Mouse (Mus musculus) left cerebral cortex, postnatal 14 days (tissue): ENCODE measurements around the gene Cdc42. TPM values are rescaled to one million over a fixed set of nuclear protein-coding genes. Genes with fewer than 3 reads are reported as not detected.

ENCODE experiments used
- DNase-seq, 2 experiments: peaks; one replicate each; pipeline ENCODE4 v3.0.0; 2021 to 2022; ENCODE audit warnings: low spot score in 2 of 2, mixed read lengths in 1 of 2
- intact Hi-C: fragments of 180-260 bp; cut with DNase I; formaldehyde crosslinking; loops from one replicate; pipeline ENCODE4 v1.15.1; 2025
- total RNA-seq, 2 experiments: library from RNA; stranded (reverse); gene quantifications; 2 replicates each; pipeline ENCODE4 v1.2.3; 2021

Gene Cdc42
- total RNA-seq, 2 experiments from 2014 or later: 412 to 432 TPM

DNA sequence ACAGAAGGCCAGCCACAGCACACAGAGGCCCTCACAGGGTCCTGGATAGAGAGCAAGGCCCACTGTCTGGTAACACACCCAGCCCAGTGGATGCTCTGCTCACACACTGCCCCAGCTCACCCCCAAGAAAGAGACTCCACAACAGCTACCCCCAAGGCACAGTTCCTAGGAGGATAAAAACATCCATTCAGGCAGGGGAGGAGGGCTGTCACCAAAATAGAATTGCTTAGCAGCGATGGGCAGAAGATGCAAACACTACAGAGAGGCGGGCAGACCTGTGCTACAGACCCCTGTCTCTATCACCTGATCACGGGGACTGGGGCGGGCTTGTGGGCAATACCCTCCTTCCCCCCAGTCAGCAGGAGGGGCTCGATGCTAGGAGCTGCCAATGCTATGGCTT is 63.0 kb downstream of the Cdc42 start:
- DNase-seq: peak in 1 of 2 experiments; percentile 67
- intact Hi-C loops: no loop called here

DNA sequence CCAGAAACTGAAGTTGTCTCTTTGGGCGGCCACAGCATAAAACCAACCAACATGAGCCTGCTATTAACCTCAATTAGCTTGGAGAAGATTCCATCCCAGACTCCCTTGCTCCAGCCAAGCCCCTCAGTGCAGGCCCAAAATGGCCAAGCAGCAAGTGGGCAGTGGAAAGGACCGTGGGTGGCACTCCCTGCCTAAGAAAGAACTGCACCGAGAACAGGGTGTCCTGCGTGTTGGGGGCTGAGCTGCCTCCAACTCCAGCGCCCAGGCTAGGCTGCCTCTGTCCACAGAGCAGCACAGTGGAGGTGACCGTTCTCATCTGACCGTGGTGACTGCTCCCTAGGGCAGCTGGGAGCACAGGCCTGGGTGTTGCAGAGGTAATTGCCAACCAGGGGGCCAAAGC is 63.5 kb downstream of the Cdc42 start:
- intact Hi-C loops: no loop called here
- DNase-seq: no peak

GRCm38 (mm10) chr4:137292625-137293024 is 64.9 kb downstream of the Cdc42 start:
- DNase-seq: no peak
- intact Hi-C loops: no loop called here

- intact Hi-C loops: no loop called here
- no peak for DNase-seq
These were observed 67.3 kb downstream of the Cdc42 start for GRCm38 (mm10) chr4:137290250-137290649.

DNA sequence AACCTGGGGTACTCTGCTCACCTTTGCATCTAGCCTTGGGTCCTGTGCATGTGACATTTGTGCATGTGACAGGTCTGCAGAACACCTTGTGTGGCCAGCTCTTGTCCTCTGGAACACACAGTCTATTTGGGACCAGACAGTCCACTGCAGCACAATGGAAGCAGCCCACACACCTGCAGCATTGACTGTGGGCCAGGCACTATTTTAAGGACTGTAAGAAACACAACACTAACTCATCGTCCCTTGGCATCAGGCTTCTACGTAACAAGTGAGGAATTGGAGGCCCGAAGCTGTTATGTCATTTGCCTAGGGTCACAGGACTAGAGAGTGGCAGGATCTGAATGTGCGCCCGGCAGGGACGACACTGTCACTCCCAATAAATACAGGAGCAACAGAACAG is 67.8 kb downstream of the Cdc42 start:
- intact Hi-C loops: no loop called here
- no peak for DNase-seq

DNA sequence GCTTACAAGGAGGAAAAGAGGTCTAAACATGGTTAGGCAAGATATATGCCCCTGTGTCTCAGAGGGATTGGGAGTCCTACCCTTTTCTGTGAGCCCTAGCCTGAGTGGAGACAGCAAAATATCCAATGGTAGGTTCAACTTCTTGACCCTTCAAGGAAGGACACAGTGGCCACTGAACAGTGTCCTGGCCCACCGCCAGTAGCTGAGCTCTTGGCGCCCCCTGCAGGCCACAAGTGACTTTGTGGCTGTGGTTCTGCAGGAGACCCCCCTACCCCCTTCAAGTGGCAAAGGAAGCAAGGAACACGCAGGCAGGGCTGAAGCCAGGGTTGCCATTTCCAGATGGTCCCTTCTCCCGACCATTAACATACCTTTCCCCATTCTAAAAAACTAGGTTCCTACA is 69.7 kb downstream of the Cdc42 start:
- intact Hi-C loops: loop anchor here (1.0 kb wide), 2 partner anchors 124 to 212 kb away; no protein-coding TSS in a partner anchor

GRCm38 (mm10) chr4:137287206-137287605 is 70.3 kb downstream of the Cdc42 start:
- intact Hi-C loops: loop anchor here (1.0 kb wide), 1 partner anchor 211 kb away; no protein-coding TSS in a partner anchor
- DNase-seq: no peak

More for the DNA sequence above, 69.7 kb downstream of the Cdc42 start:
- DNase-seq: peak in 1 of 2 experiments; percentile 61

- intact Hi-C loops: no loop called here
- no peak for DNase-seq
These were observed 70.9 kb downstream of the Cdc42 start for GRCm38 (mm10) chr4:137286662-137286953.

- intact Hi-C loops: no loop called here
- DNase-seq: no peak
These were observed 71.5 kb downstream of the Cdc42 start for GRCm38 (mm10) chr4:137285876-137286661.

DNA sequence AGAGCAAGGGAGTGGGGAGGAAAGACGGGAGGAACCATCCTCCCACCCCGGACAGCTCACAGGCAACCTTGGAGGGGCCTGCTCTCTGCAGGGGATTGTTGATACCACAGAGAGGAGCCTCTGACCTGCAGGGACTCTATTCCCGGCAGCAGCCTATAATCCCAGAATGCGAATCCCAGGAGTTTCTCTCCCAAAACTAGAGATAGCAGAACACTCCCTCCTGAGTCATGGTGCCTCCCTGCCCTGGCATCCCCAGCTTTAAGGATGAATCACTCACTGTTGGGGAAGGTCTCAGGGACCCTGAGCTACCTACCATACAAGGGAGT is 74.2 kb downstream of the Cdc42 start:
- intact Hi-C loops: no loop called here
- no peak for DNase-seq

- DNase-seq: no peak
- intact Hi-C loops: no loop called here
These were observed 74.7 kb downstream of the Cdc42 start for GRCm38 (mm10) chr4:137282584-137283406.

- intact Hi-C loops: no loop called here
These were observed 75.4 kb downstream of the Cdc42 start for GRCm38 (mm10) chr4:137282122-137282521.

GRCm38 (mm10) chr4:137281273-137281672 is 76.2 kb downstream of the Cdc42 start:
- DNase-seq: no peak
- intact Hi-C loops: no loop called here

More at GRCm38 (mm10) chr4:137282122-137282521, 75.4 kb downstream of the Cdc42 start:
- DNase-seq: no peak

GRCm38 (mm10) chr4:137279346-137279745 is 78.2 kb downstream of the Cdc42 start:
- intact Hi-C loops: no loop called here
- no peak for DNase-seq

DNA sequence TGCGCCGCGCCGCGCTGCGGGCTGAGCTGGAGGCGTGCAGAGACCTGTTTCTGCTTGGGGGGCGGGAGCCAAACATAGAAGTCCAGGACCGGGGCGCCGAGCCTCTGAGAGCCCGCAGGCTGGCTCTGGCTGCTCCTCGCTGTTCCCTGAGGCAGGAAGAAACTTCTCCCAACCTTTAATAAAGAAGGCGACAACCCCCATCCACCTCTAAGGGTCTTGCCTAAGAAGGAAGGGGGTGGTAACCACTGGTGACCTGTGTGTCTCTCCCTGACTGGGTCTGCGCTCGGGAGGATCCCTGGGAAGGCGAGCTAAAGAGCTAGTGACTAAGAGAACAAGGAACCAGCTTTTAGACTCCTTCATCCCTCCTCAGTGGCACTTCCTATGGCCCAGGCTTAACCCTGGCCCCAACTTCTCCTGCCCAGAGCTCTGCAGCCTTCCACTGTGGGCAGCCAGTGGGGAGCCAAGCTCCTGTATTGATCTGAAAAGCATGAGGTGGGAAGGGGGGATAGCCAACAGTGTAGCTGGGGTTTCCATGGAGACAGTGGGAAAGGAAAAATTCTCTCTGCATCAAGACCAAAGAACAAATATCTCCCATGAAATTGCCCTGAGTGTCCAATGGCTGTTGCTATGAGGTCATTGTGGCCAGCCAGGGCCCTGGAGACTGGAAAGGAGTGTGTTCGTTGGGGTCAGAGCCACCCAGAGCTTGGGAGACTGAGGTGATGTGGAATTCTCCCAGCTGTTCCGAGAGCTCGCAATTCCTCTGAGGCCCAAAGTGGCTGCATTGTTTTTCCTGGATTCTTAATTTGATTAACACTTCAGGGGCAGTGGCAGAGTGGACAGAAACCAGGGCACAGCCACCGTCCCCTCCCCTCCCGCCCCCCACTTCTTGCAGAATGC is 79.1 kb downstream of the Cdc42 start:
- intact Hi-C loops: no loop called here
- DNase-seq: no peak

DNA sequence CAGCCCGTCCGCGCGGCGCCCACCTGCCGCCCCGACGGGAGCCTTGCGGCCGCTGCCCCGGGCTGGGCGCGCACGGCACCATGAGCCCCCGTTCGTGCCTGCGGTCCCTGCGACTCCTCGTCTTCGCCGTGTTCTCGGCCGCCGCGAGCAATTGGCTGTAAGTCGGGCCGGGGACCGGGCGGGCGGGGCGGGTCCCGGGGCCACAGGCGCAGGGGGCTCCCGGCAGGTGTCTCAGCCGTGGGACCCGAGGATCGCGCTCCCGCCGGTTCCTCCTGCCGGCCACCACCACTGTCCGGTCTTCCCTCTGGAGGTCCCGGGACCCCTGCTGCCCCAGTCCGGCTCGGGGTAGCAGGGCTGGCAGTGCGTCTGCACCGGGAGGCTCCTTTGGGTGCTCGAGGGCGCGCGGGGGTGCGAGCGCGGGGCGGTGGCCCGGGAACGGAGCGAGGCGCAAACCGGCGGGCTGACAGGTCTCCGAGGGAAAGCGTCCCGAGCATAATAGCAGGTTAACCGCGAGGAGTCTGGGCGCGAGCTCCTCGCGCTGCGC is 79.8 kb downstream of the Cdc42 start:
- no peak for DNase-seq
- intact Hi-C loops: no loop called here

- intact Hi-C loops: no loop called here
- DNase-seq: no peak
These were observed 80.4 kb downstream of the Cdc42 start, which contains the start of gene Wnt4 for GRCm38 (mm10) chr4:137277166-137277513. TSS of gene Wnt4 (plus strand) at chr4:137277489.

DNA sequence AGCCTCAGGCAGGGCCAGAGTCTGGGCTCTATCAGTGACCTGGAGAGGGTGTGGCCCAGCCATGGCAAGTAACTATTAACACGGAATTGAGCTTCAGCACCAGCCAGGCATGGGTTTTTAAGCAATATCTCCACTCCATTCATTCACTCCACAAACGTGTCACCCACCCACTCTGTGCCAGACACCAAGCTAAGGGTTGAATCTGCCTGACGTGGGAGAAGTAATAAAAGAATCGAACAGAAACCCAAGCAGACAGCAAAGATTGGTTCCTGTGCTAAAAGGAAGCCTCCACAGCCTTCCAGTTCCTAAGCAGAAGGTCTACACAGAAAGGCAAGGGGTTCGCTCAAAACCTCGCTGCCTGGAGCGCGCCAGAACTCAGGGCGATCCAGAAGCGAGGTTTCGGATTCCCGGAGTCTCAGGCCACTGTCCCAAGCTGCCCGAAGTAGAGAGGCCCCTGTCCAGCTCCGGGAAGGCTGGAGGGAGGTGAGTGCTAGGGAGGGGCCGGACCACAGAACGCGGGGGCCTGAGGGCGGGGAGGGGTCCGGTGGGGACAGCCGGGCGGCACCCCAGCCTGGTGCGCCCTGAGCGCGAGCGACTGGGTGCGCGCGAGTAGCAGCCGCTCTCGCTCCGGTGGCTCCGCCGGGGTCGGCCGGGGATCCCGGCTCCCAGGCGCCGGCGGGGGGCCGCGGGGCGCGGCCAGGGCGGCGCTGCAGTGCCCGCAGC is 80.9 kb downstream of the Cdc42 start:
- intact Hi-C loops: no loop called here
- DNase-seq: no peak

GRCm38 (mm10) chr4:137274304-137274703 is 83.2 kb downstream of the Cdc42 start:
- intact Hi-C loops: no loop called here
- no peak for DNase-seq
